35 mouse cellular contexts compared by ENCODE assay signal in the genomic region with DNA sequence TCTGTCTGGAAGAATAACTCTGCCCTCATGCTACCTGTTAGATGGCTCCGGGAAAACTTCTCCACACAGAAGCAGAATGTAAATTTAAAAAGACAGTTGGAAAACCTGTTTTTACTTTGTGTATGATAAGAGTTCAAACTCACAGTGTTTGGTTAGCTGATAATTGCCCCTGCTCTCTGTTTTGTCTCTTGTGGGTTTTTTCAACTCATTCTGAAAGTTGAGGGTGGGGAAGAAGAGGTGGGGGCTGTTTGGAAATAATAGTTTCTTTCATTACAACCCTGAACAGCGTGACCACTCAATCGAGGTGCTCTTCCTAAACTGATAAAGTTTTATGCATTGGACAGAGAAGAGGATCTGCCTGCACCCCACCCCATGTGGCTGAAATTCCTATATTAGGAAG.
"Had no signal": no experiment of that assay in that cellular context is flagged by ENCODE, and none has a peak within 500 bp of the region (broad histone marks: within the 10 kb centered on the region; RNA-seq: fewer than 3 reads in every experiment).

No protein-coding gene starts in this region.

- H3K4me2 ChIP-seq: heart, embryonic 11.5 days; heart, embryonic 12.5 days; heart, embryonic 13.5 days; heart, embryonic 15.5 days; hindbrain, embryonic 12.5 days; hindbrain, embryonic 13.5 days; hindbrain, embryonic 14.5 days; hindbrain, embryonic 15.5 days; intestine, embryonic 15.5 days; kidney, embryonic 15.5 days had no signal

- H3K9me3 ChIP-seq: heart, embryonic 10.5 days; heart, embryonic 12.5 days; heart, embryonic 13.5 days; heart, embryonic 15.5 days; hindbrain, embryonic 10.5 days; hindbrain, embryonic 12.5 days; hindbrain, embryonic 13.5 days; hindbrain, embryonic 15.5 days; intestine, embryonic 15.5 days; kidney, embryonic 15.5 days had no signal

- ATAC-seq: hindbrain, embryonic 16.5 days; hindbrain, postnatal 0 days; inflammation-experienced regulatory T-cells, adult 6 months; intestine, embryonic 15.5 days; intestine, embryonic 16.5 days; intestine, postnatal 0 days had no signal

- H3K27me3 ChIP-seq: heart, embryonic 12.5 days; heart, embryonic 13.5 days; heart, embryonic 15.5 days; hindbrain, embryonic 12.5 days; hindbrain, embryonic 13.5 days; hindbrain, embryonic 15.5 days; intestine, embryonic 15.5 days; kidney, embryonic 15.5 days had no signal

- H3K4me1 ChIP-seq: heart, embryonic 10.5 days; heart, embryonic 15.5 days; hindbrain, embryonic 10.5 days; hindbrain, embryonic 12.5 days; hindbrain, embryonic 13.5 days; hindbrain, embryonic 15.5 days; intestine, embryonic 15.5 days; kidney, embryonic 15.5 days had no signal

- H3K36me3 ChIP-seq: heart, embryonic 10.5 days; heart, embryonic 12.5 days; heart, embryonic 13.5 days; heart, embryonic 15.5 days; hindbrain, embryonic 10.5 days; hindbrain, embryonic 12.5 days; hindbrain, embryonic 13.5 days; hindbrain, embryonic 15.5 days; intestine, embryonic 15.5 days; kidney, embryonic 15.5 days had no signal

- H3K9ac ChIP-seq: heart, embryonic 12.5 days; heart, embryonic 13.5 days; heart, embryonic 15.5 days; hindbrain, embryonic 12.5 days; hindbrain, embryonic 13.5 days; hindbrain, embryonic 14.5 days; hindbrain, embryonic 15.5 days; intestine, embryonic 15.5 days; kidney, embryonic 15.5 days had no signal

- H3K4me3 ChIP-seq: heart, embryonic 10.5 days; heart, embryonic 12.5 days; heart, embryonic 13.5 days; heart, embryonic 15.5 days; hindbrain, embryonic 10.5 days; hindbrain, embryonic 12.5 days; hindbrain, embryonic 13.5 days; hindbrain, embryonic 15.5 days; intestine, embryonic 15.5 days; kidney, embryonic 15.5 days; layer of hippocampus, adult 2 months had no signal

- DNase-seq: heart, postnatal 10 days; heart, postnatal 14 days; heart, postnatal 36 days; heart, postnatal 4 days; kidney, adult 11 months; kidney, adult 18-20 months; kidney, adult 2 months; kidney, adult 8-10 months; kidney, adult 9 months; kidney, postnatal 10 days; kidney, postnatal 14 days; kidney, postnatal 25 days; kidney, postnatal 36 days; kidney, postnatal 4 days; layer of hippocampus, adult 9-11 months; layer of hippocampus, postnatal 36 days had no signal

- H3K27ac ChIP-seq: heart, embryonic 10.5 days; heart, embryonic 13.5 days; heart, embryonic 15.5 days; hindbrain, embryonic 10.5 days; hindbrain, embryonic 12.5 days; hindbrain, embryonic 13.5 days; hindbrain, embryonic 14.5 days; hindbrain, embryonic 15.5 days; hindbrain, postnatal 0 days; intestine, embryonic 15.5 days; kidney, embryonic 15.5 days; kidney, postnatal 0 days; layer of hippocampus, adult 2 months had no signal
